Mouse (Mus musculus): ENCODE measurements around the gene Sirt1.

- TF ChIP-seq GATA1 (IDR thresholded peaks at IDR 0.05; ENCODE audit: borderline replicate concordance, low read length) (no peak), FLI1 (IDR thresholded peaks at IDR 0.05; ENCODE audit: low read length) (no peak)
These were observed 42.4 kb downstream of the Sirt1 start for GRCm38 (mm10) chr10:63338914-63339643.
